Mouse (Mus musculus) gastrocnemius, adult 8-10 months (tissue): ENCODE results near the gene Wdfy2. TPM values are rescaled to one million over a fixed set of nuclear protein-coding genes. Genes with fewer than 3 reads are reported as not detected.

Experiments used
- DNase-seq, 2 experiments: peaks; one replicate each; pipeline ENCODE4 v3.0.0; 2022; ENCODE audit warnings: low spot score in 2 of 2
- total RNA-seq, 4 experiments: library from RNA; stranded (reverse); gene quantifications; 2 replicates each; pipeline ENCODE4 v1.2.4; 2022

The Wdfy2 gene
- total RNA-seq, 4 experiments from 2014 or later: 5.9 to 6.4 (median 6.1) TPM

GRCm38 (mm10) chr14:62842976-62843375, 5.5 kb downstream of the Wdfy2 start:
- DNase-seq: no peak

- DNase-seq: no peak
Observed at GRCm38 (mm10) chr14:62844226-62844625, 6.7 kb downstream of the Wdfy2 start.

GRCm38 (mm10) chr14:62845011-62845840, 7.7 kb downstream of the Wdfy2 start:
- peak; percentile 42 to 52 for DNase-seq

- no peak for DNase-seq
Observed at GRCm38 (mm10) chr14:62850980-62851379, 13.5 kb downstream of the Wdfy2 start.

- DNase-seq: no peak
Observed at GRCm38 (mm10) chr14:62852840-62853239, 15.4 kb downstream of the Wdfy2 start.

GRCm38 (mm10) chr14:62855077-62855835, 17.8 kb downstream of the Wdfy2 start:
- DNase-seq: no peak

GRCm38 (mm10) chr14:62855863-62856262, 18.4 kb downstream of the Wdfy2 start:
- no peak for DNase-seq

GRCm38 (mm10) chr14:62856490-62856889, 19.0 kb downstream of the Wdfy2 start:
- no peak for DNase-seq

GRCm38 (mm10) chr14:62857879-62858278, 20.4 kb downstream of the Wdfy2 start:
- no peak for DNase-seq

GRCm38 (mm10) chr14:62858311-62858710, 20.8 kb downstream of the Wdfy2 start:
- DNase-seq: no peak

- DNase-seq: no peak
Observed at GRCm38 (mm10) chr14:62862564-62862963, 25.1 kb downstream of the Wdfy2 start.

GRCm38 (mm10) chr14:62864254-62864653, 26.8 kb downstream of the Wdfy2 start:
- no peak for DNase-seq

- no peak for DNase-seq
Observed at GRCm38 (mm10) chr14:62865405-62865804, 27.9 kb downstream of the Wdfy2 start.

GRCm38 (mm10) chr14:62867069-62867468, 29.6 kb downstream of the Wdfy2 start:
- DNase-seq: no peak

GRCm38 (mm10) chr14:62867576-62867975, 30.1 kb downstream of the Wdfy2 start:
- DNase-seq: no peak

- no peak for DNase-seq
Observed at GRCm38 (mm10) chr14:62868254-62868653, 30.8 kb downstream of the Wdfy2 start.

- no peak for DNase-seq
Observed at GRCm38 (mm10) chr14:62870238-62870638, 32.8 kb downstream of the Wdfy2 start.

- DNase-seq: no peak
Observed at GRCm38 (mm10) chr14:62871431-62871830, 34.0 kb downstream of the Wdfy2 start.

- no peak for DNase-seq
Observed at GRCm38 (mm10) chr14:62871932-62872331, 34.5 kb downstream of the Wdfy2 start.

GRCm38 (mm10) chr14:62873820-62874219, 36.3 kb downstream of the Wdfy2 start:
- DNase-seq: no peak

- no peak for DNase-seq
Observed at GRCm38 (mm10) chr14:62874348-62874747, 36.9 kb downstream of the Wdfy2 start.

GRCm38 (mm10) chr14:62878076-62878475, 40.6 kb downstream of the Wdfy2 start:
- DNase-seq: no peak
